Mouse (Mus musculus) bone marrow, adult 2 months (tissue): ENCODE results near the gene B4galt4. TPM values are rescaled to one million over a fixed set of nuclear protein-coding genes. Genes with fewer than 3 reads are reported as not detected.

ENCODE experiments used
- H3K27ac ChIP-seq: fragments of 200-500 bp; 2 replicates; pipeline ENCODE4 v1.5.1; 2012; ENCODE audit warnings: low read depth, mild to moderate bottlenecking, control low read depth, inconsistent platforms, low read length; ENCODE audit not compliant: control insufficient read depth, poor library complexity, insufficient read depth
- H3K4me1 ChIP-seq: fragments of 200-500 bp; 2 replicates; pipeline ENCODE4 v1.6.1; 2011; ENCODE audit warnings: low read length; ENCODE audit not compliant: control insufficient read depth, insufficient read depth
- H3K4me3 ChIP-seq: fragments of 200-500 bp; replicated peaks from 2 replicates; pipeline ENCODE3; 2011; ENCODE audit warnings: mild to moderate bottlenecking, low read depth, low read length, control low read depth; ENCODE audit not compliant: control insufficient read depth
- CTCF ChIP-seq: fragments of 200-500 bp; IDR thresholded peaks from 2 replicates; pipeline ENCODE4 v1.5.1; 2011; ENCODE audit warnings: low read length, control low read depth; ENCODE audit not compliant: control insufficient read depth, insufficient read depth
- POLR2A ChIP-seq: fragments of 200-500 bp; IDR thresholded peaks from 2 replicates; pipeline ENCODE4 v1.6.1; 2011; ENCODE audit warnings: low read depth, mild to moderate bottlenecking, control low read depth, low read length, borderline replicate concordance; ENCODE audit not compliant: control insufficient read depth
- WGBS: fragments of 180-500 bp; shearing (Covaris S2); methylation state at CpG from one replicate; pipeline ENCODE4 v1.1.7; 2018; 5-methylcytosine and 5-hydroxymethylcytosine counted together
- polyA plus RNA-seq: library from polyadenylated mRNA; stranded (reverse); fragments of >200 nt; gene quantifications from 2 replicates; pipeline ENCODE4 v1.2.4, GENCODE M21; 2011; ENCODE audit warnings: low replicate concordance; ENCODE audit not compliant: missing spikeins, insufficient read depth, insufficient read length

Gene B4galt4
- polyA plus RNA-seq, 1 experiment = 12.8 TPM

DNA sequence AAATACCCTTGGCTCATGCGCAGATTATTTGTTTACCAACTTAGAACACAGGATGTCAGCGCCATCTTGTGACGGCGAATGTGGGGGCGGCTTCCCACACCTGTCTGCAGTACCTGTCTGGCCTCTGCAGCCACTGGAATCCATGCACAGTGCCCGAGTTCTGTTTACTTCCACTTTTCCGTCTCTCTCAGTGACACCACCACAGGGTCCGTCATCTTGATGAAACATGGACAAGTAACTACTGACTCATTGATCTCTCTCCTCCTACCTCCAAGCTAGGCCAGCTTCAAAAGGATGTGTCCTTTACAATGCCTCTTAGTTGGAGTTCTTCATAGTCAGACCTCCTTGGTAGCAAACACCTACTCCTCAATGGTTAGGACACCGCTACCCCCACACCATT, 20.7 kb upstream of the B4galt4 start:
- Histone ChIP-seq H3K4me3 (no peak overlapping the region), H3K27ac (no peak overlapping the region), H3K4me1 (no peaks in the 10 kb centered on the region)
- WGBS = 85% methylated on average over 9 of the region's 9 CpGs
- TF ChIP-seq CTCF (no peak), POLR2A (no peak)

DNA sequence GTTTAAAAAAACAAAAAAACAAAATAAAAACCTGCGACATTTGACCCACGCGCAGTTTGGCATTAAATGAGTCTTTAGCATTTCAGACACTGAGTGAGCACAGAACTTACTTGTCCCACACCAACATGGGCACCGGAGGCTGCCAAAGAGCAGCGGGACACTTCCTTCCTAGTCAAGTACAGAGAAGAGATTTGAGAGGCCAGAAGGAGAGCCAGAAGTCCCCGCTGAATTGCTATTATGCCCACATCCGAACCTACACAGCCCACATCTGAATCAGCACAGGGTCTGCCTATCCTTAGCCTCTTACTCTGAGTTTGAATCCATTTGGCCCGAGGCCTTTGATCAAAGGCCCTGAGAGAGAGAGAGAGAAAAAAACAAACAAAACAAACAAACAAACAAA, 17.8 kb upstream of the B4galt4 start:
- Histone ChIP-seq H3K27ac (no peak overlapping the region), H3K4me1 (no peaks in the 10 kb centered on the region; the same call in 1 of the 2 replicates), H3K4me3 (no peak overlapping the region)
- TF ChIP-seq CTCF (no peak), POLR2A (no peak)
- 28% methylated on average over 8 of the region's 8 CpGs for WGBS

DNA sequence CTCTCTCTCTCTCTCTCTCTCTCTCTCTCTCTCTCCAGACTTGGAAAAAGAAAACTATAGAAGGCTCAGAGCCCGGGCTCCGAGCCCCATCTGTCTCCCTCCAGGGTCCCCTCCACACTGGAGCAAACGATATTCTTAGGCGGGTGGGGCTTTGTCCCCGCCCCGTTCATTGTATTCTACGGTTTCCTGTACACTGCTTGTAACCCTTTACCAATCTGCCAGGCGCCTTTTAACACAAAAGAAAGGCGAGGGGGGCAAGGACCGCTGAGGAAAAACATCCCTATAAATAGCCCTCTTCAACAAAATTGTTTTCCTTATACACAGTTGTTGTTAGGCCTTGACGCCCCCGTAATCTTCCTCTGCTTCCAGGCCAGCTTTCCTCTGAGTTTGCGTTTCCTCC, 17.1 kb upstream of the B4galt4 start:
- no peak for TF ChIP-seq CTCF
- no peak overlapping the region for H3K27ac ChIP-seq
- WGBS = 35% methylated on average over 13 of the region's 13 CpGs
- no peak overlapping the region for H3K4me3 ChIP-seq
- no peaks in the 10 kb centered on the region; the same call in 1 of the 2 replicates for H3K4me1 ChIP-seq

- WGBS = 88% methylated on average over 15 of the region's 15 CpGs
- no peak overlapping the region for H3K4me3 ChIP-seq
- TF ChIP-seq POLR2A = no peak
- TF ChIP-seq CTCF = no peak
- no peaks in the 10 kb centered on the region; the same call in 1 of the 2 replicates for H3K4me1 ChIP-seq
- no peak overlapping the region for H3K27ac ChIP-seq
These were observed 13.4 kb upstream of the B4galt4 start for GRCm38 (mm10) chr16:38728576-38729132.

DNA sequence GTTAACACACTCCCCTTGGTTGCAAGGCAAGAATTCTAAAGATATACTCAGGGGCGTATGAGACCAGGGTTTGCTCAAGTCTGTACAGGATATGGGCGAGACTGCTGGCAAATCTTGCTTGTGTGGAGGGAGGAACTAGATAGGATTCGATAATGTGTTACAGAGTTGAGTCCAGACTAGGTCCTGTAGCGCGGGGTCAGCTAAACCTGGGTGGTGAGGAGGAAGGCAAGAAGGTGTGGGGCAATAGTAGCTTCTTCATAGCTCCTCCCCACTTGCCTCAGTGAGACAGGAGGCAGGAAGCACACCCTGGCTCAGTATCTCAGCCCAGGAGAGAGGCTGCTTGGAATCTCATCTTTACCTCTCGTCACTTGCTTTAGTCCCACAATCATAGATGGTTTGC, 12.9 kb upstream of the B4galt4 start:
- Histone ChIP-seq H3K4me3 (no peak overlapping the region), H3K27ac (no peak overlapping the region), H3K4me1 (no peaks in the 10 kb centered on the region; the same call in 1 of the 2 replicates)
- 53% methylated on average over 6 of the region's 6 CpGs for WGBS
- TF ChIP-seq CTCF (no peak), POLR2A (no peak)

GRCm38 (mm10) chr16:38729610-38730288, 12.3 kb upstream of the B4galt4 start:
- no peak overlapping the region for H3K27ac ChIP-seq
- TF ChIP-seq CTCF (no peak), POLR2A (no peak)
- no peak overlapping the region for H3K4me3 ChIP-seq
- no peaks in the 10 kb centered on the region; the same call in 1 of the 2 replicates for H3K4me1 ChIP-seq
- WGBS = 38% methylated on average over 15 of the region's 15 CpGs

- Histone ChIP-seq H3K27ac (no peak overlapping the region), H3K4me3 (no peak overlapping the region), H3K4me1 (no peaks in the 10 kb centered on the region; the same call in 1 of the 2 replicates)
- 4% methylated on average over 8 of the region's 8 CpGs for WGBS
- TF ChIP-seq POLR2A (no peak), CTCF (no peak)
These were observed 11.1 kb upstream of the B4galt4 start for GRCm38 (mm10) chr16:38730921-38731320.

DNA sequence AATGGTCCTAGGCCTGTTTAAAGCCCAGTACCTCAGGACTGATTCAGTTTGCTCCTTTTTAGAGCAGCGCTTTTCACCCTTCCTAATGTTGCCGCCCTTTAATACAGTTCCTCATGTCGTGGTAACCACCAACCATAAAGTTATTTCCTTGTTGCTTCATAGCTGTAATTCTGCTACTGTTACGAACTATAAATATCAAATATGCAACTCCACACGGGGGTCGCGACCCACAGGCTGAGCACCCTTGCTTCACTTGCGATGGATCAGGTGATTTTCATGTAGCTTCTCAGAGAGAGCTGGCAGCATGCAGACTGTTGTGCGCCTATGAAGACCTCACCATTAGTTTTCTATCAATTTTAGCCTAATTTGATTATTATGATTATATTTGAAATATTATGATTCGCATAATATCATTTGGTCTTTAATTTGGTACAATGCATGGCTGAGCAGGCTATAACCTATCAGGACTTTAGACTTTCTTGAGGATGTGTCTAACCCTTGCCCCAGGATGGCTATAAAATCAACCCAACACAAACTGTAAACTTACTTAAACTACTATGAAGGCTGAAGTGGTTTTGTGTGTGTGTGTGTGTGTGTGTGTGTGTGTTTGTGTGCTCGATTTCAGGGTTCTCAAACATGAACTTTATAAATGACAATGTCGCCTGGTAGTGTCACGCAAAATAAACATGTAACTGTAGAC, 710 bp upstream of the B4galt4 start:
- TF ChIP-seq POLR2A = no peak
- TF ChIP-seq CTCF = no peak
- no peak overlapping the region for H3K27ac ChIP-seq
- 33% methylated on average over 13 of the region's 13 CpGs for WGBS
- H3K4me3 ChIP-seq = no peak overlapping the region
- H3K4me1 ChIP-seq = peaks cover 2% of the 10 kb centered on the region; the same call in 1 of the 2 replicates
